Mouse (Mus musculus): Measurements from ENCODE around the gene Spock2. TPM values are rescaled to one million over a fixed set of nuclear protein-coding genes. Genes with fewer than 3 reads are reported as not detected.

Spock2 gene
- total and polyA plus RNA-seq, 3 experiments: 0.03 TPM; not detected in 2

DNA sequence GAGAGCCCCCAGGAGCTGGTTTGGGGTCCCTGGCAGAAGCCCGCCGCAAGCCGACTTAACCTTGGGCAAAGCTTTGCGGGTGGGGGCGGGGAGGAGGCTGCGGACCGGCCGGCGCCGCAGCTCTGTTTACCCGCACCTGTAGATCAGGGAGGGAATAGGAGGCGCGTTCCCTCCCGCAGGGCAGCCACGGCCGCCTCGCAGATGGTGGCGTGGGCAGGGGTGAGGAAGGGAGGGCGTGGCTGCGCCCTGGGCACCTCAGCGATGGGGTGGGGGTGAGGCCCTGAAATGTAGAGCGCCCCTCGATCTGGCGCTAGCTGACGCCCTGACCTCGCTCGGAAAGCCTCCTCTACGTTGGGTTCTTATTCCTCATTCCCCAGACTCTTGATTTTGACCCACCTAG lies 1.4 kb downstream of the Spock2 start:
- H3K36me3 ChIP-seq (ENCODE audit: control insufficient read depth in 1 of 2, insufficient read depth in 2 of 2, low read length in 2 of 2): no peaks in the 10 kb centered on the region
- H3K4me1 ChIP-seq (ENCODE audit: control insufficient read depth in 1 of 2, insufficient read depth in 2 of 2, low read length in 2 of 2): no peaks in the 10 kb centered on the region
- H3K9ac ChIP-seq (ENCODE audit: control insufficient read depth, low read depth, low read length, poor library complexity, severe bottlenecking): no peak overlapping the region
- H3K79me2 ChIP-seq (ENCODE audit: control insufficient read depth, insufficient read depth, low read length, poor library complexity): no peaks in the 10 kb centered on the region
- no peaks in the 10 kb centered on the region for H3K9me3 ChIP-seq (replicated peaks; ENCODE audit: insufficient read depth, low read length)
- H3K27me3 ChIP-seq (ENCODE audit: control insufficient read depth in 1 of 2, insufficient read depth in 2 of 2, low read length in 2 of 2): peaks cover 0 to 3% of the 10 kb centered on the region in 2 experiments; a peak in 1 of 4 replicates
- DNase-seq (ENCODE audit: low read depth, low spot score): no peak
- no peak overlapping the region for H3K27ac ChIP-seq (ENCODE audit: control insufficient read depth, low read depth, low read length)
- TF ChIP-seq ELF1 (IDR thresholded peaks at IDR 0.05; ENCODE audit: low read depth, low read length) (no peak), KAT2A (conservative IDR thresholded peaks at IDR 0.05; ENCODE audit: low read depth, low read length) (no peak), EP300 (IDR thresholded peaks at IDR 0.05; ENCODE audit: low read depth in 1 of 2, low read length in 2 of 2) (no peak)
- H3K4me3 ChIP-seq (ENCODE audit: control insufficient read depth in 1 of 2, insufficient read depth in 1 of 2, low read depth in 2 of 2, low read length in 2 of 2): no peak overlapping the region

- Histone ChIP-seq H3K27me3 (ENCODE audit: control insufficient read depth in 1 of 2, insufficient read depth in 2 of 2, low read length in 2 of 2) (peaks cover 0 to 4% of the 10 kb centered on the region in 2 experiments; a peak in 2 of 4 replicates), H3K36me3 (ENCODE audit: control insufficient read depth in 1 of 2, insufficient read depth in 2 of 2, low read length in 2 of 2) (no peaks in the 10 kb centered on the region), H3K4me3 (ENCODE audit: control insufficient read depth in 1 of 2, insufficient read depth in 1 of 2, low read depth in 2 of 2, low read length in 2 of 2) (no peak overlapping the region), H3K9me3 (replicated peaks; ENCODE audit: insufficient read depth, low read length) (no peaks in the 10 kb centered on the region), H3K27ac (ENCODE audit: control insufficient read depth, low read depth, low read length) (no peak overlapping the region), H3K4me1 (ENCODE audit: control insufficient read depth in 1 of 2, insufficient read depth in 2 of 2, low read length in 2 of 2) (no peaks in the 10 kb centered on the region), H3K9ac (ENCODE audit: control insufficient read depth, low read depth, low read length, poor library complexity, severe bottlenecking) (no peak overlapping the region), H3K79me2 (ENCODE audit: control insufficient read depth, insufficient read depth, low read length, poor library complexity) (no peaks in the 10 kb centered on the region)
- no peak for DNase-seq (ENCODE audit: low read depth, low spot score)
- TF ChIP-seq CHD1 (IDR thresholded peaks at IDR 0.05; ENCODE audit: low read depth, low read length) (no peak), UBTF (IDR thresholded peaks at IDR 0.05; ENCODE audit: borderline replicate concordance, insufficient read depth, low read depth, low read length) (no peak), ZNF384 (IDR thresholded peaks at IDR 0.05; ENCODE audit: low read depth, low read length) (no peak), POLR2A (IDR thresholded peaks at IDR 0.05; ENCODE audit: control insufficient read depth in 1 of 2, insufficient read depth in 1 of 2, low read depth in 1 of 2, low read length in 2 of 2, poor library complexity in 1 of 2) (no peak)
Measured at GRCm38 (mm10) chr10:60108321-60109111, 2.5 kb downstream of the Spock2 start.

- no peak overlapping the region for H3K27ac ChIP-seq (ENCODE audit: control insufficient read depth, low read depth, low read length)
- DNase-seq (ENCODE audit: low read depth, low spot score): no peak
- H3K9me3 ChIP-seq (replicated peaks; ENCODE audit: insufficient read depth, low read length): no peaks in the 10 kb centered on the region
- no peaks in the 10 kb centered on the region for H3K4me1 ChIP-seq (ENCODE audit: control insufficient read depth in 1 of 2, insufficient read depth in 2 of 2, low read length in 2 of 2)
- no peaks in the 10 kb centered on the region for H3K79me2 ChIP-seq (ENCODE audit: control insufficient read depth, insufficient read depth, low read length, poor library complexity)
- no peak overlapping the region for H3K9ac ChIP-seq (ENCODE audit: control insufficient read depth, low read depth, low read length, poor library complexity, severe bottlenecking)
- no peaks in the 10 kb centered on the region for H3K36me3 ChIP-seq (ENCODE audit: control insufficient read depth in 1 of 2, insufficient read depth in 2 of 2, low read length in 2 of 2)
- H3K4me3 ChIP-seq (ENCODE audit: control insufficient read depth in 1 of 2, insufficient read depth in 1 of 2, low read depth in 2 of 2, low read length in 2 of 2): no peak overlapping the region
- TF ChIP-seq ELF1 (IDR thresholded peaks at IDR 0.05; ENCODE audit: low read depth, low read length): no peak
- peaks cover 0 to 4% of the 10 kb centered on the region in 2 experiments; a peak in 2 of 4 replicates for H3K27me3 ChIP-seq (ENCODE audit: control insufficient read depth in 1 of 2, insufficient read depth in 2 of 2, low read length in 2 of 2)
Measured at GRCm38 (mm10) chr10:60109336-60109735, 3.3 kb downstream of the Spock2 start.
